9 mouse cellular contexts compared by ENCODE assay signal in the genomic region with DNA sequence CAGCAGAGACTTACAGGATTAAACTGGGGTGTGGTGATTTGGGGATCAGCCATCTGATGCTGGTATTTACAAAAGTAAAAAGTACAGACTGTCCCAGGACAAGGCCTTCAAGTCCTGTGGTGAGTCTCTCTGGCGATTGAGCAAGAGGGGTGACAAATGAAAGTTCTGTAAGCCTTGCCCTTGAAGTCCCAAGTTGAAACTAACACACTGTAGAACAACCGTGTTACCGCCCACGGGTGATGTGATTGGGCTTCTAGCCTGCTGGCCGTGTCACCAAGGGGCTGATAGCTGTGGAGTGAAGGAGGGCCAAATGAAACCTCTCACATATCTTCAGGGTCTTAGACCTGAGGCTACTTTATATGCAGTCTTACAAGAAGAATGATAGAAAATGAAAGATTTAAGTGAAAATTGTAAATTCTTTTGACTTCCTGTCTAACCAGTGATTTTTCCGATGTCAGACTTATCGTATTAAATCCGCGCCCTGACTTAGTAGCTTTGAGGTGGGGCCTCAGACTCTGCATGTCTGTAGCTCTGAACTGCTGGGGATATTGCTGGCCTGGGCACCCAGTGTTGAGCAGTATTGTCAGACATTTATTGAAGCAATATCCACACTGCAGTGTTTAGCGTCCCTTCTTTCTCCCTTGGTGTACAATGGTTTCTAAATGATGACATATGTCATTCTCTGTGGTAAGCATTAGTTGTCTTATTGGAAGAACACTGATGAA.
DNase-seq lines count a peak whose midpoint lies in the region; ATAC-seq and TF ChIP-seq lines count a peak whose summit lies in the region.
"Had no signal": no experiment of that assay in that cellular context is flagged by ENCODE, and none has a peak within 500 bp of the region (broad histone marks: within the 10 kb centered on the region; RNA-seq: fewer than 3 reads in every experiment).

No protein-coding gene starts in this region.

- TF ChIP-seq CTCF in spleen, adult 2 months (IDR thresholded peaks at IDR 0.05; ENCODE audit: extremely low read depth, insufficient read depth, insufficient read length, insufficient replicate concordance): no peak
- no peak for TF ChIP-seq CTCF in cerebellum, adult 2 months (IDR thresholded peaks at IDR 0.05; ENCODE audit: borderline replicate concordance, insufficient read depth, low read depth, low read length)

- no peak overlapping the region for H3K4me2 ChIP-seq in midbrain, embryonic 13.5 days (replicated peaks)

- no peaks in the 10 kb centered on the region for H3K27me3 ChIP-seq in spleen, adult 2 months (ENCODE audit: control insufficient read depth, insufficient read depth, low read length)
- H3K27me3 ChIP-seq in midbrain, embryonic 13.5 days: no peaks in the 10 kb centered on the region
- no peaks in the 10 kb centered on the region for H3K27me3 ChIP-seq in cerebellum, adult 2 months (ENCODE audit: control insufficient read depth, insufficient read depth, low read length)

- ATAC-seq in midbrain, embryonic 13.5 days: no peak

- no peaks in the 10 kb centered on the region for H3K9me3 ChIP-seq in midbrain, embryonic 13.5 days

- TF ChIP-seq POLR2A in spleen, adult 2 months (IDR thresholded peaks at IDR 0.05; ENCODE audit: low read depth, low read length): no peak
- TF ChIP-seq POLR2A in cerebellum, adult 2 months (IDR thresholded peaks at IDR 0.05; ENCODE audit: borderline replicate concordance, insufficient read depth, low read length): no peak

- no peaks in the 10 kb centered on the region for H3K36me3 ChIP-seq in spleen, adult 2 months (ENCODE audit: control insufficient read depth, insufficient read depth, low read length)
- H3K36me3 ChIP-seq in midbrain, embryonic 13.5 days: peaks cover 10% of the 10 kb centered on the region; the same call in 1 of the 2 replicates

- peak overlapping the region; percentile 30 for H3K27ac ChIP-seq in spleen, adult 2 months (ENCODE audit: insufficient read depth, low read length)
- H3K27ac ChIP-seq in midbrain, embryonic 13.5 days: no peak overlapping the region
- no peak overlapping the region for H3K27ac ChIP-seq in cerebellum, adult 2 months (ENCODE audit: insufficient read depth, low read length)

- WGBS in spleen, adult 2 months: 65% methylated on average over 10 of the region's 10 CpGs
- 96% methylated on average over 10 of the region's 10 CpGs for WGBS in midbrain, embryonic 13.5 days
- WGBS in cerebellum, adult 2 months: 86% methylated on average over 10 of the region's 10 CpGs

- H3K4me3 ChIP-seq in spleen, adult 2 months (ENCODE audit: extremely low read depth, insufficient read depth, insufficient read length): no peak overlapping the region
- no peak overlapping the region for H3K4me3 ChIP-seq in midbrain, embryonic 13.5 days (replicated peaks)
- no peak overlapping the region for H3K4me3 ChIP-seq in cerebellum, adult 2 months (replicated peaks; ENCODE audit: insufficient read depth, low read depth, low read length)

- DNase-seq in spleen, adult 2 months (ENCODE audit: low read depth in 1 of 2, low spot score in 2 of 2): no peak
- DNase-seq in spleen, adult 12 weeks (ENCODE audit: low spot score): no peak
- peak; percentile 13 for DNase-seq in gastrocnemius, postnatal 10 days
- DNase-seq in heart, postnatal 4 days: peak; percentile 48
- peak; percentile 52 for DNase-seq in testis, postnatal 10 days (ENCODE audit: low spot score)
- no peak for DNase-seq in cerebellum, adult 2 months
- no peak for DNase-seq in cerebellum, postnatal 36 days
- DNase-seq: layer of hippocampus, adult 9-11 months had no signal

- H3K4me1 ChIP-seq in spleen, adult 2 months (ENCODE audit: control insufficient read depth, insufficient read depth, insufficient read length): peaks cover 36% of the 10 kb centered on the region
- peaks cover 13% of the 10 kb centered on the region for H3K4me1 ChIP-seq in midbrain, embryonic 13.5 days (replicated peaks)
- H3K4me1 ChIP-seq in cerebellum, adult 2 months (ENCODE audit: control insufficient read depth, insufficient read depth, low read length): peaks cover 6% of the 10 kb centered on the region; the same call in 1 of the 2 replicates

- H3K9ac ChIP-seq in midbrain, embryonic 13.5 days (replicated peaks): no peak overlapping the region

Comparison
In these comparisons a context has a peak if more than half of its experiments do, and no peak if none do; other contexts are left out.
1. DNase-seq: peak in gastrocnemius, postnatal 10 days (single experiment), heart, postnatal 4 days (single experiment) and testis, postnatal 10 days (single experiment); none in spleen, adult 2 months (0 of 2), spleen, adult 12 weeks (single experiment), cerebellum, adult 2 months (0 of 2) and cerebellum, postnatal 36 days (0 of 2).